Mouse (Mus musculus) effector memory CD4-positive, alpha-beta T cell, adult 5 months (primary cell): Measurements from ENCODE around the gene Ccdc163. TPM values are rescaled to one million over a fixed set of nuclear protein-coding genes. Genes with fewer than 3 reads are reported as not detected.

Experiments
- polyA plus RNA-seq: library from polyadenylated mRNA; unstranded; fragments of 100-300 nt; shearing (Covaris generic); gene quantifications from one replicate; pipeline ENCODE4 v1.2.1, GENCODE M21; 2017

The Ccdc163 gene
- 9.8 TPM for polyA plus RNA-seq

DNA sequence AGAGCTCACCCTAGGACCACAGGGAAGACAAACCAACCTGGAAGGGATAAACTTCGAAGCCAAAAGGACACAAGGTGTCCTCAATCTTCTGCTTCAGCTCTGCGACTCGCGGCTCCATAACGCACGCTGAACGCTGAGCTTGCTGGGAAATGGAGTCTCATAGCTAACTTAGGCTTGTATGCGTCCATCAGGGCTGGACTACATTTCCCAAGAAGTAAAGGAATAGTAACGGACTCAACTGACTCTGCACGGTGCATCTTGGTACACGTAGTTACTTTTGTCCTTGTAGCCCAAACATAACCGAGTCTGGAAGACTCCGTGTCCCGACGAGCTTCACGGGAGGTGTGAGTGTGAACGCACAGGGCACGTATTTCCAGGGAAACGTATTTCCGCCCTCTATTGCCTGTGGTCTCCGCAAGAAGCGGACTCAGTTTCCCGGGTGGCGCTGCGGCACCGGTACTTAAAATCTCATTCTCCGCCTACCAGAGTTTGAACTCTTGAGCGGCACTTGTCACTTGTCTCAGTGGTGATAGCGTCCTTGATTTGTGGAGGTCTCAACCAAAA, at the start of gene Ccdc163, which contains the start of gene Mmachc:
Ccdc163 (plus strand) TSS at position 309 of the 564 bp plus-strand sequence.
Mmachc (minus strand) TSS at position 206 of the 564 bp plus-strand sequence.

DNA sequence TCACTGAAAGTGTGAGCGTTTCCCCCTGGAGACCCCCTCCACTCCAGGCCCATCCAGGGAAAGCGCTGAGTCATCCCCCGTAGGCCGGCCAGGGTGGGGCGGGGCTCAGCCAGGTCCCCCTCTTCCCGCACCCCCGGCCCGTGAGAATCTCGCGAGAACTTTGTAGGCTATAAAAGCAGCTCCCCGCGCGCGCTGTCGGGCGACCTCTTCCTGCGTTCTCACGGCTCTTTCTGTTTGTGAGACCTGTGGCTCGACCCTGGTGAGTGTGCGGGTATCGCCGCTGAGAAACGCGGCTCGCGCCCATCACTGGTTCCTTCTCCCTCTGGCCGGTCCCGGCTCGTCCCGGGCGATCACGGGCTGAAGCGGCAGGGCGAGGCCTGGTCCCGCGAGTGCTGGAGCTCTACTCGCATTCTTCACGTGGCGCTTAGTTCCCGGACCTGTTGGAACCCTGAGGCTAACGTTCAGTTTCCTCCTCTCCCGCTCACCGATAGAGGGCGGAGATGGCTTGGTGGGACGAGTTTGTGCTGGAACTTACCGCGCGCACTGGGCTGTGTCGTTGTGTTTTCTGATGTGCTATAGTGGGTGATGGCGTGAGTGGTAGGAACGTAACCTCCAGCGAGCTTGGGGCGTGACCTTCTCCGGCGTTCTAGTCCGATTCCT, 22.8 kb upstream of the Ccdc163 start, which contains the start of gene Prdx1:
Prdx1 (plus strand) TSS at position 143 of the 660 bp plus-strand sequence.

GRCm38 (mm10) chr4:116720343-116721097, 12.2 kb downstream of the Ccdc163 start, which contains the start of gene Tesk2:
Gene Tesk2 (plus strand): TSS chr4:116720948.

Other genes with a start within 250 kb of the Ccdc163 start
- gene Mast2, start 244.3 kb upstream of the Ccdc163 start, polyA plus RNA-seq = 12.8 TPM
- gene Ipp, start 201.0 kb upstream of the Ccdc163 start, polyA plus RNA-seq = 11.2 TPM
- 7.1 TPM for gene Tmem69, start 152.6 kb upstream of the Ccdc163 start, polyA plus RNA-seq
- 61.4 TPM for gene Gpbp1l1, start 150.9 kb upstream of the Ccdc163 start, polyA plus RNA-seq
- gene Ccdc17, start 111.9 kb upstream of the Ccdc163 start, polyA plus RNA-seq = 8.7 TPM
- gene Nasp, start 80.6 kb upstream of the Ccdc163 start, polyA plus RNA-seq = 91.4 TPM
- 215 TPM for gene Akr1a1, start 56.8 kb upstream of the Ccdc163 start, polyA plus RNA-seq
- gene Prdx1, start 23.0 kb upstream of the Ccdc163 start, polyA plus RNA-seq = 495 TPM
- 3.7 TPM for gene Mmachc, start 103 bp upstream of the Ccdc163 start, polyA plus RNA-seq
- 3.2 TPM for gene Tesk2, start 12.4 kb downstream of the Ccdc163 start, polyA plus RNA-seq
- gene Toe1, start 99.1 kb downstream of the Ccdc163 start, polyA plus RNA-seq = 31.4 TPM
- gene Mutyh, start 99.2 kb downstream of the Ccdc163 start, polyA plus RNA-seq = 10.6 TPM
- gene Hpdl, start 113.2 kb downstream of the Ccdc163 start, polyA plus RNA-seq = not detected
- 0.24 TPM for gene Zswim5, start 168.9 kb downstream of the Ccdc163 start, polyA plus RNA-seq